Mouse (Mus musculus): ENCODE data around the gene Rftn1. TPM values are rescaled to one million over a fixed set of nuclear protein-coding genes. Genes with fewer than 3 reads are reported as not detected.
"Not testable (repeated sequence)": the region's sequence is repeated elsewhere in the genome, so short reads cannot be mapped to it uniquely, and the experiment has no call there.

Gene Rftn1
- total RNA-seq, 2 experiments from 2014 or later: 13.5 to 19.9 TPM

DNA sequence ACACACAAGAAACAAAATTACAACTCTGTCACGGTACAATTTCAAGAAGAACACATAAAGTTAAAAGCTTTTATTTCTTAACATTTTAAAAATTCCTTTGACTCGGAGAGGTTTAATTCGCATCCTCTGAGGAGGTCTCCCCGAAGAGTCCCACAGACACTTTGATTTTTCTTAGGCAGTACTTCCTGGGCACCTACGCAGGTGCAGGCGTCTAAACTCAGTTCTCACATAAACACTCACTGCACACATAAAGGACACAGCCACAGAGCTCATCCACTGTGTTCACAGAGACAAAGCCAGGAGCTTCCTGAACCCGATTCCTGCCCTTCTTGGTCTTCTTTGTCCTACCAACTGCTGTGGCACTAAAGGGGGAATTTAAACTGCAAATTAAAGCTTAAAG, 48.3 kb downstream of the Rftn1 start:
- intact Hi-C loops (cut with DNase I): no loop called here
- DNase-seq: no peak

- DNase-seq: peak; percentile 25
- intact Hi-C loops (cut with DNase I): no loop called here
Observed at GRCm38 (mm10) chr17:50136060-50136459, 54.4 kb downstream of the Rftn1 start.

DNA sequence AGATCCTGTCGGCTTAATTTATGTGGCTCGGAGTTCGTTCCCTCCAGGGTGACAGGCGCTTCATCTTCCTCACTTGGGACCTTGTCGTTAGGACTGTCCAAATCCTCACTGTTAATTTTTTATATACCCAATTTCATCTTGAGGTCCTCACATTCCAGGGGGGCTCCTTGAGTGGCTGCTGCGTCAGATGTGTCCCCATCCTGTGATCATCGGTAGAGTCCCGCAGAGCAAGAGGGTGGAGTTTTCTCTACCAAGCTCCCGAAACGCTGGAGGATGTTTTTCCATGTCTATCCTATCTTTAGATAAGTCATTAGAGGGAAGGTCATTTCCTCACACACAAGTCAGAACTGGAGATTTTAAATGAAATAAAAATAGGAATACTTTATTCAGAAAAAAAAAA, 55.0 kb downstream of the Rftn1 start:
- DNase-seq: no peak
- intact Hi-C loops (cut with DNase I): no loop called here

- DNase-seq: no peak
- intact Hi-C loops (cut with DNase I): no loop called here
Observed at GRCm38 (mm10) chr17:50131698-50132097, 58.8 kb downstream of the Rftn1 start.

DNA sequence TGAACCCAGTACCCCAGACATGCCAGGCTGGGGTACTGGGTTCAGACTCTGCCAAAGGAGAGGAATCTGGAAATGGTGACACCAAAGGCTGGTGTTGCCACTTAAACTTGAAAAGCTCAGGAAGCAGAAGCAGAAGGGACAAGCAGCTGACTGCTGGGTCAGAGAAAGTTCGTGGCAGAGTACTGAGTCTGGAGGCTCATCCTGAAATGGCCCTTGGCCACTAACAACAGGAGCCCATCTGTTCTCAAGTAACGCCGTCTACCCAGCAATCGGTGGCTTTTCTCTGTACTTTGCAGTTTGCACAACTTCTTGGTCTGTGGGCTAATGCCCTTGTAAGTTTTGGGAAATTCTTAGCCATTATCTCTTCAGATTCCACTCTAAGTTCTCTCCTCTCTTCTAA, 60.1 kb downstream of the Rftn1 start:
- no peak for DNase-seq
- intact Hi-C loops (cut with DNase I): no loop called here

- no peak for DNase-seq
- intact Hi-C loops (cut with DNase I): no loop called here
Observed at GRCm38 (mm10) chr17:50128392-50128791, 62.1 kb downstream of the Rftn1 start.

GRCm38 (mm10) chr17:50127045-50127813, 63.2 kb downstream of the Rftn1 start:
- DNase-seq: no peak
- intact Hi-C loops (cut with DNase I): no loop called here

DNA sequence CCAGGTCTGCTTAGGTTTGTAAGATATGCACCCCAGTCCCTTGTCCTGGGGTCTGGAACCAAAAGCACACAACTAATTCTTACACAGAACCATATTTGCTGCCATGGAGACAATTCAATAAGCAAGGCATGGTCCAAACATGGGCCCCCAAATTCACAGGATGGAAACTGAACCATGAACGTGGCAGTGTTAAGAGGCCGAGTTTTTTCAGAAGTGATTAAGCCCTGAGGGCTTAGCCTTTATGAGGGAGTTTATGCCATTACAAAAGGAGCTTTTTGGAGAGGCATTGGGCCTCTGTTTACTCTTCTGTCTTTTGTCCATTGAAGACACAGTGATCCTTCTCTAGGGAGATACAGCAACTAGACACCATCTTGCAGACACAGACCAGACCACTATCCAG, 63.9 kb downstream of the Rftn1 start:
- intact Hi-C loops (cut with DNase I): no loop called here
- no peak for DNase-seq

GRCm38 (mm10) chr17:50125900-50126299, 64.6 kb downstream of the Rftn1 start:
- no peak for DNase-seq
- intact Hi-C loops (cut with DNase I): no loop called here

DNA sequence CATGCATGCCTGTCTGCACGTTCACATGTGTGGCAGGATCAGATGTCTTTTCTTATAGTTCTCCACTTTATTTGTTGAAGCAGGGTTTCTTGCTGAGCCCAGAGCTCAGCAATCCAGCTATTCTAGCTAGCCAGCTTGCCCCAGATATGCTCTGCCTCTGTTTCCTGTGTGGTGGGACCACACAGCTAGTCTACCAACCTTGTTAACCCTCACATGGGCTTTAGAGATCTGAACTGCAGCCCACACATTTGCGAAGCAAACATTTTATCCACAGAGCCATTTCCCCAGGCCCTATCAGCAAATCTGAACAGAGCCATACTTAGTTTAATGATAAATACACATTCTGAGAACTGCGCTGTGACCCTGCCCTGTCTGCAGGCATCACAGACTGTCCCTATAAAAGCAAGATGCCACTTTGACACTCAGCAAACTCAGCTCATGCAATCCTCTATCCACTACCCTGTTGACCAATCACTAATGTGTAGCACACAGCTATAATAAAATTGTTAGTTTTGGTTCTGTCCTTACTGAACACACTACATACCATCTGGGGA, 65.2 kb downstream of the Rftn1 start:
- no peak for DNase-seq
- intact Hi-C loops (cut with DNase I): no loop called here

- intact Hi-C loops (cut with DNase I): no loop called here
- no peak for DNase-seq
Observed at GRCm38 (mm10) chr17:50124708-50125107, 65.8 kb downstream of the Rftn1 start.

DNA sequence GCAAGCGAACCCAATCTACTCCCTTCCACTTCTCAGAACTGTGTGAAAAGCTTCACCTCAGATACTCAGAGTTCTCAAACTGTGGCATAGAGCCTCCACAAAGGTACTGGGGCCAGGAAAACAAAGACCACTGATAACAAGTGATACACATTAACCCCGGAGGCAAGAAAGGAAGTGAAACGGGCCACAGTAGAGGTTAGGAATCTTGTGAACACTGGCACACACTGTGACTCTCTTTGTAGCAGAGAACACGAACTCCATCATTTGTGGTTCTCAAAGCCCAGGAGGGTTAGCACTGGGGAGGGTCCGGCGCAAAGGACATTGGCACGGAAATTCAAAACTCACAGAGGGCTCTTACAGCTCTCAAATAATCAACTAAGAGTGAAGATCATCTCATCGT, 67.9 kb downstream of the Rftn1 start:
- intact Hi-C loops (cut with DNase I): no loop called here
- no peak for DNase-seq

DNA sequence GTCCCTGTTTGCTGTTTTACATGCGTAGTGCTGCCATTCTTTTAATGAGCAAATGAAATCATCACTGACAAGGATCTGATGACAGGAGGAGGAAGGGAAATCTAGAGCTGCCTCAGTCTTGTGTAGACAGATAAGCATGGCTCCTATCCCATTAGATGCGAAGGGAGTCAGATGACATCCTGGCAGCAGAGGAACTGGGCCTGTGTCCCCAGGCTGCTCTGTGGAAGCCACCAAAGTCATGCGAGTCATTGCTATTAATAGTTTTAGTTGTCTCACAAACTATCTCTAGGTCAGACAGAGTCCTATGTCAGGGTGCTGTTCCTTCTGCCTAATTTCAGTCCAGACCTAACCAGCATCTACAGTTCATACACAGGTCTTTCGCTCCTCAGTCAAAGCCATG, 70.4 kb downstream of the Rftn1 start:
- intact Hi-C loops (cut with DNase I): no loop called here
- no peak for DNase-seq

DNA sequence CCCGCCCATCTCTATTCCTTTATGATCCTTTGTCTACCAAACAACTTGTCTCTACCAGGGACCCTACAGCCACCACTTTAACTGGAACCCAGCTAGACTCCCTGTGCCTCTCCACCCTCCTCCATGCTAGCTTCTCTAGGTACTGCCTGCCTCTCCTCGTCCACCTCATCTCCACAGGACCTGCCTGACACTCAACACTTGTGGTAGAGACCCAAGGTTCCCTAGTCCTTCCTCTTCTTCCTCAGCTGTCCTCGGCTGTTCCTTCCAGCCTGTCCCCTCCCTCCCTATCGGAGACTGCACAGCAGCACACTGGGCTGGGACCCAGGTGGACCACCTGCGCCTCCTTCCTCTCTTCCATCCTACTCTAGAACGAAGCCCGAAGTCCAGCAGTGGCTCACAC, 73.0 kb downstream of the Rftn1 start:
- no peak for DNase-seq
- intact Hi-C loops (cut with DNase I): no loop called here

- DNase-seq: no peak
- intact Hi-C loops (cut with DNase I): no loop called here
Observed at GRCm38 (mm10) chr17:50116980-50117379, 73.5 kb downstream of the Rftn1 start.

- intact Hi-C loops (cut with DNase I); DNase-seq: not testable (repeated sequence)
Observed at GRCm38 (mm10) chr17:50116401-50116800, 74.1 kb downstream of the Rftn1 start.

DNA sequence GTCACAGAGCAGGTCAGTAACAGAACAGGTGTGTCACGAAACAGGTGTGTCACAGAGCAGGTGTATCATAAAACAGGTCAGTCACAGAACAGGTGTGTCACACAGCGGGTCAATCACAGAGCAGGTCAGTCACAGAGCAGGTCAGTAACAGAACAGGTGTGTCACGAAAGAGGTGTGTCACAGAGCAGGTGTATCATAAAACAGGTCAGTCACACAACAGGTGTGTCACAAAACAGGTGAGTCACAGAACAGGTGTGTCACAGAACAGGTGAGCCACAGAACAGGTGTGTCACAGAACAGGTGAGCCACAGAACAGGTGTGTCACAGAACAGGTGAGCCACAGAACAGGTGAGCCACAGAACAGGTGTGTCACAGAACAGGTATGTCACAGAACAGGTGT, 74.8 kb downstream of the Rftn1 start:
- intact Hi-C loops (cut with DNase I); DNase-seq: not testable (repeated sequence)

- no peak for DNase-seq
- intact Hi-C loops (cut with DNase I): no loop called here
Observed at GRCm38 (mm10) chr17:50114659-50115058, 75.8 kb downstream of the Rftn1 start.

DNA sequence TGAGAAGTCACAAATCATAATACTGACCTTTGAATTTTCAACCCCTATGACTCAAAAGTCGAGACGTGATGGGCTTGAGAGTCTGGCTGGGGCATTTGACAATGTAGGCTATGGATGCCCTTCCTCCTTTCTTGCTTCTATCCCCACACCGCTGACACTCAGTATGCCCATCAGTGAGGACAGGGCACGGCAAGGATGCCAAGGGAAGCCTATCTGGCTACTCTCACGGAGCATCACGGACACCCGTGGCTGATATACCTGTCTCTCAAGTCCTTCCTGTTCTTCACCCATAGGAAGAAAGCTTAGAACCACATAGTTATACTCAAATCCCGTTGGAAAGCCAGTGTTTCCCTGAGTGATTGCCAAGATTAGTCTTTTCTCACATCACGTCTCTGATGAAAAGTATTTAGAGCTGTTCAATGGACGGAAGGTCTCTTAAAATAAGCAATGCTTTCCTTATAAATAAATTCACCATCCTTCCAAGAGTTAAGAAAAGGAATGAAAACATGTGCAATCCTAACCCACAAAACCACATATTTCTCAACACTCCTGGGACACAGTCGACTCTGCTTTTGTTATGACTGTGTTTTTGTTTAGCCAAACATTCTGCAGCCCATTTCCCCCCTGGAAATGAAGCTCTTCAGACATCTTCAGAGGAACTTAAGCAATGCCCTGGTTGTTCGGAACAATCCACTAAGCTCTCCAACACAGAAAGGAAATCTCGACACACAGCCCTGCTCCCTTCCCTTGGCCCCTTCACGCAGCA, 79.6 kb downstream of the Rftn1 start:
- intact Hi-C loops (cut with DNase I): no loop called here
- DNase-seq: no peak

- intact Hi-C loops (cut with DNase I): no loop called here
- no peak for DNase-seq
Observed at GRCm38 (mm10) chr17:50106811-50107210, 83.7 kb downstream of the Rftn1 start.

DNA sequence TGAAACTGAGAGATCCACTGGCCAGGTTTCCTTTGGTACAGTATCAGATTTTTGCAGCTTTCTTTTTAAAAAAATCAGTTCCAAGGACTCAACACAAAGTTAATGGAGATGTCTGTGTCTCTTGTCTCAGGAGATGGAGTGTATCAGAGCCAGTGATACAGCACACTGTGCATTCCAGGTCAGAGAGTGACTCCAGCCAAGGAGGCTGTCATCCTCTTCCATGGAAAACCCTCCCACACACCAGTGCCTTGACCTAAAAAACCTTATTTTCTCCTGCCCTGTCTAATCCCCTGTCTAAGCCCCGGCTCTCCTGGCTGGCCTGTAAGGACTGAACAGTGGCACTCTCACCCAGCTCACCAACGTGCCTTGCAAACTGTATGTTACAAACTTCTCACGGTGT, 86.3 kb downstream of the Rftn1 start:
- DNase-seq: no peak
- intact Hi-C loops (cut with DNase I): no loop called here

DNA sequence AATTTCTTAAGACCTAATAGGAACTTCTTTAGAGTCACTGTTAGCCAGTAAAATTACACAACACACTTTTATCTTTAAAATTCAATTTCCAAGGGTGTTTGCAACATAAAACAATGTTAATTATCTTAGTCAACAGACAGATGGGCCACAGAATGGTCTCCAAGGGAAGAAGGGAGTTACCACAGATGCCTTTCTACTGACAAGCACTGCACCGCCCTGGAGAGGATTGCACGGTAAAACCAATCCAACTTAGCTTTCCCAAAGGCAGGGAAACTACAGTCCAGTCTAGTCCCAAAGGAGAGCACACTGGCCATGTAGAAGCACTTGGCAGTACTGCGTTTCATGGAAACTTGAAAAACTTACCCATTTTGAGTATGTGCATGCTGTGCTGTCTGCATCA, 89.1 kb downstream of the Rftn1 start:
- intact Hi-C loops (cut with DNase I): no loop called here
- no peak for DNase-seq
